Mouse (Mus musculus): Measurements from ENCODE around the gene Gpatch3.

Gene Gpatch3

DNA sequence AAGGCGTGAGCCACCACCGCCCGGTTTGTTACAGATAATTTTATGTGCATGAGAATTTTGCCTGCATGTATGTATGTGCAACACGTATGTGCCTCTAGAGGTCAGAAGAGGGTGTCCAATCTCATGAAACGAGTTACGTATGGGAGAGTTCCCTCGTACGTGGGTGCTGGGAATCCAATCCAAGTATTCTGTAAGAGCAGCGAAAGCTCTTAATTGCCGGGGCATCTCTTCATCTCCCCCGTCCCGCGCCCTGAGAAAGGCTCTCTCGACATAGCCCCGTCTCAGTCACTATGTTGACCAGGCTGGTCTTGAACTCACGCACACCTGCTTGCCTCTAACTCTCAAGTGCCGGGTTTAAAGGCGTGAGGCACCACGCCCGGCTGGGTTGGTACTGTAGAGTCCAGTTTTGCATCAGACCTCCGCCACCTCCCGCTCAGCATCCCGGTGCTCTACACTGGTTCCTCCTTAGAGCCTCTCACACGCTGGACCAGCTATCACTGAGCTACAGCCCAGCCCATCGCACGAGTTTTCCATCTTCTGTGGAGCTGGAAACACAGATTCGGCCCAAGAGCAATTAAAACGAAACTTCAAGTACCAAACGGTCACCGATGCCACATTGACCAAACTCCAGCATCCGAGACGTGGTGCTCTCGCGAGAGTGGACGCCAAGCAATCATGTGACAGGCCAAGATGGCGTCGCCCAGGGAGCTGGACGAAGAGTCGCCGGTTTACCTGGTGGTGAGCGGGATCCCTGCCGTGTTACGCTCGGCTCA lies at the start of gene Gpatch3:
TSS of gene Gpatch3 (plus strand) at position 676 of the 773 bp plus-strand sequence.
- peak; percentile 89 to 93 for DNase-seq (ENCODE audit: low spot score in 2 of 2)

DNA sequence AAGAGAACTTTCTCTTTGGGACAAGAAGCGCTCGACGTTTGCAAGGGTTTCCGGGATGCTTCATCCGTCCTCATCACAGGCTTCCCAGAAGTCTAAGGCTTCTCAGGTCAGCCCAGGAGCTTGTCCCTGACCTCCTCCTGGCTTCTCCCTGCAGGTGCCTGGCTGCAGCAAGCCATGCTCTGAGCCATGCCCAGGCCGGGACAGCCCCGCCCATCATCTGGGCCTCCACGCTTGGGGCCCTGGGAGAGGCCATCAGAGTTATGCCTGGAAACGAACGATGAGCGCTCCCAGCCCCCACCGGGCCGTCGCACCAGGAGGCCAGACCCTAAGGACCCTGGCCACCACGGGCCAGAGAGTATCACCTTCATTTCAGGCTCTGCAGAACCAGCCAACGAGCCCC lies 46.8 kb upstream of the Gpatch3 start:
- no peak for DNase-seq (ENCODE audit: low spot score in 2 of 2)

DNA sequence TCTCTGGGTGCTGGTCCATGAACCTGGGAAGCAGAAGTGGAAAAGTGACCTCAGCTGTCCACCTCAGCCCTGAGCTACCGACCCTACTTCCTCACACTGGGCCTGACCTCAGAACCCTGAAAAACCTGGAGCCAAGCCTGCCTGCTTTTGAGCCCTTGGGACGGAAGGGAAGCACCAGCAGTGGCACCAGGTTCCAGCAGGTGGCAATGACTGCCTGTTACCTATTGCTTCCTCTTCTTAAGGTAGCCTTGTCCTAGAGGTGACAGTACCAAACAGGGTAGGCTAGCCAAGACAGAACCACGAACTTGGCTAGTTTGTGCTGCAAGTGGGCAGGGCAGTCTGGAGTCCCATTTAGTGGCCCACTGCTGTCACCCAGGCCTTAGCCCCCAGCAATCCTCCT lies 41.8 kb upstream of the Gpatch3 start:
- no peak for DNase-seq (ENCODE audit: low spot score in 2 of 2)

DNA sequence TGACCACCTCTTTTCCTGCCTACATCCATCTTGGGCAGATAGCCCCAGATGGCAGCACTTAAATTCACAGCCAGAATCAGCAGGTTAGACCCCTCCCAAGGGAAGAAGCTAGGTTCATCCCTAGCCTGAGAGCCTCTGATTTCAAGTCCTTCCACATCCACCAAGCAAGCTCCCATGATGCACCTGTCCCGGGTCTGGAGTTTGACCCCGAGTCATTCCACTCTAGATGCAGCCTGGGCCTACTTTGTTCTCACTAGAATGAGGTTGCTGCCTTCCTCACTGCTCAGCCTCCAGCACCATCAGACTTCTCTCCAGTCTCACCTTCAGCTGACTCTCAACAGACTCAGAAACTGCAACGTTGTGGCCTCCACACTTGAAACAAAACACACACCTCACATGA lies 38.5 kb upstream of the Gpatch3 start:
- DNase-seq (ENCODE audit: low spot score in 2 of 2): no peak

DNA sequence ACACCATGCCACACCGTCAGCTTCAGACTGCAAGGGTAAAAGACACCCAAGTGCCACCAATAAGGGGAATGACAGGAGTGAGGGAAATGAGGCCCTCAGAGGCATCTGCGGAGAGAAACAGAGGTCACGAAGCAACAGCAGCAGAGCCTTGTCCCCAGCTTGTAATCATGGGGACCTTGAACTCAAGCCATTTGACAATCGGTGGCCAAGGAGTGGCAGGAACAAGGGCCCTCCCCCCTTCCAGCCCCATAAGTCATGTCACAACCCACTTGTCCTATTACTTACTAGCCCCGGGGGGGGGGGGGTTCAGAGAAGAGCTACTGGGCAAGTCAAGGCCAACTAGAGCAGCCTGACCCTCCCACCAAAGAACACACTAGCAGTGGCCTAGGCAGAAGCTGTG lies 37.9 kb upstream of the Gpatch3 start:
- no peak for DNase-seq (ENCODE audit: low spot score in 2 of 2)

DNA sequence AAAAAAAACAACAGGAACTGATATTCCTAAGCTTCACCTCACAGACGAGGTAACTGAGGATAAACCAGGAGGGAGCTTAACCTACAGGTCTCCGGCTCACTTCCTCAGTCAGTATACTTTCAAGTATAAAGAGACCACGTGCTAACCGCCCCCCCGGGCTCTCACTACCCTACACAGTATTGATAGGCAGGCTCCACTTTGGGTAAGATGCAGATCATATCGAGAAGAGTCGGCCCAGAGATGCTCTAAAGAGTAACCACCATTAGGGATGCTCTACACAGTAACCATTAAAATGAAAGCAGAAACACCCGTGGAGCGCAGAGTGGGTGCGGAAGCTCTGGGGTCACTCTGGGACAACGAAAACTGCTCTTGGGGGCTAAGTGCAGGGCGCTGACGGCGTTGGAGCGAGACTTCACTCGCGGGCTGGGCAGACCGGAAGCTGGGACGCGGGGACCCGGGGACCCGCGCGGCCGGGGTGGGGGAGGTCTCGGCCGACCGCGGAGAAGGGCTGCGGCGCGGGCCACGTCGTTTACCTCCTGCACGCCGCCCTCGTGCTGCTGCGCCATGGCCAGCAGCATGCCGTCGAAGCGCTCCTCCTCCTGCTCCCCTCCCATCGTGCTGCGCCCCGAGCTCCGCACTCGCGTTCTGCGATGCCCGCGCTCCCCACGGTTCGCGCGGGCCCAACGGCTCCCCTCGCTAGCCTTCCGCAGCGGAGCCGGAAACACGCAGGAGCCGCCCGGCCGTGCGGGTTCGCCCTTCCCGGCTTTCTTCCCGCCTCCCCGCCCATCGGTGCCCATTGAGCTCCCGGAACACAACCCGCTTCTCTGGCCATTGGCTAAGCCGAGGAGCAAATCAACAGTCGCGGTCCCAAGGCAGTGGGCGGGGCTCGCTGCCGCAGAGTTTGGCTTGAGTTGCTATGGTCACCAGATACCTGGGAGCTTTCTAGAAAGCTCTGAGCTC lies 29.0 kb upstream of the Gpatch3 start, which contains the start of gene Nudc:
TSS of gene Nudc (minus strand) at position 725 of the 960 bp plus-strand sequence.
- peak; percentile 95 to 96 for DNase-seq (ENCODE audit: low spot score in 2 of 2)

DNA sequence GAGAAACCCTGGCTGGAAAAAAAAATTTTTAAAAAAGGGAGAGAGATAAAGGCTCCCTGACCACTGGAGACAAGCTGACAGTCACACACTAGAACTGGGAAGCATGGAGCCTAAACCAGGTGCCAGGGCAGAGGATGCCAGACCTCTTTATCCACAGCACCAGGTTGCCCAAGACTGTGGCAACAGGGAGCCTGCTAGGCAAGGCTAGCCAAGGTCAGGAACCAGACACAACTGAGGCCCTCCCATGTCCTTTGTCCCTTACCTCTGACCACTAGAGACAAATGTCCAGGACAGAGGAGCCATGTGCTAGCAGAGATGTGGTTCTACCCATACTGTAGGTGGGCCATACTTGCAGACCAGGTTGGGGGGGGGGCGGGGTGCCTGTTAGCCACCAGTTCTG lies 22.5 kb upstream of the Gpatch3 start:
- no peak for DNase-seq (ENCODE audit: low spot score in 2 of 2)

DNA sequence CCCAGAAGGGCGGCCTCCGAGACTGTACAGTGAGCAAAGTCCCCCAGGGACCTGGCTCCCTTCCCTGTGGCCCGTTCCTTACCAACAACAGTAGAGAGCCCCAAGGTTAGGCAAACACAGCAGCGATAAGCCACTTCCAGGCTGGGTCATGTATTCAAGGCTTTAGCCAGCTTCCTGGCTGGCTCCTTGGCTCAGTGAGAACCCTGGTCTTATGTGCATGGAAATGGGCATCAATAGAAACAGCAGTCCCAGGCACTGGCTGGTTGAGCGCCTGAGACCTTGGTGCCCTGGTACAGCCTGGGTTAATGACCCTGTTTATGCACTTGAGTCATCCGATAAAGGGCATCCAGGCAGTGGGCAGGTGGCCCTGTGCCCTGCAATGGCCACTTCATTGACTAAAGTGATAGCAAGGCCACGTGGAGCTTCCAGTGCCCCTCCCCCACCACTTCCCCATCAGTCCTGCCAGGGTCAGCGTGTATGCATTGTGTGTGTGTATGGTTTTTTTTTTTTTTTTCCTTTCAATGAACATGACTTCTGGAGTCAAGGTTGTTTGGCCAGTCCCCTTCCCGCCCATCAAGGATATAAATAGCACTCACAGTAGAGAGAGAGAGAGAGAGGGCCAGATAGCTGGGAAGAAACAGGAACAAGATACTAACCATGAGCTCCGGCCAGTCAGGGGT lies 21.6 kb upstream of the Gpatch3 start, which contains the start of gene Nr0b2:
TSS of gene Nr0b2 (plus strand) at position 609 of the 680 bp plus-strand sequence.
- DNase-seq (ENCODE audit: low spot score in 2 of 2): no peak

DNA sequence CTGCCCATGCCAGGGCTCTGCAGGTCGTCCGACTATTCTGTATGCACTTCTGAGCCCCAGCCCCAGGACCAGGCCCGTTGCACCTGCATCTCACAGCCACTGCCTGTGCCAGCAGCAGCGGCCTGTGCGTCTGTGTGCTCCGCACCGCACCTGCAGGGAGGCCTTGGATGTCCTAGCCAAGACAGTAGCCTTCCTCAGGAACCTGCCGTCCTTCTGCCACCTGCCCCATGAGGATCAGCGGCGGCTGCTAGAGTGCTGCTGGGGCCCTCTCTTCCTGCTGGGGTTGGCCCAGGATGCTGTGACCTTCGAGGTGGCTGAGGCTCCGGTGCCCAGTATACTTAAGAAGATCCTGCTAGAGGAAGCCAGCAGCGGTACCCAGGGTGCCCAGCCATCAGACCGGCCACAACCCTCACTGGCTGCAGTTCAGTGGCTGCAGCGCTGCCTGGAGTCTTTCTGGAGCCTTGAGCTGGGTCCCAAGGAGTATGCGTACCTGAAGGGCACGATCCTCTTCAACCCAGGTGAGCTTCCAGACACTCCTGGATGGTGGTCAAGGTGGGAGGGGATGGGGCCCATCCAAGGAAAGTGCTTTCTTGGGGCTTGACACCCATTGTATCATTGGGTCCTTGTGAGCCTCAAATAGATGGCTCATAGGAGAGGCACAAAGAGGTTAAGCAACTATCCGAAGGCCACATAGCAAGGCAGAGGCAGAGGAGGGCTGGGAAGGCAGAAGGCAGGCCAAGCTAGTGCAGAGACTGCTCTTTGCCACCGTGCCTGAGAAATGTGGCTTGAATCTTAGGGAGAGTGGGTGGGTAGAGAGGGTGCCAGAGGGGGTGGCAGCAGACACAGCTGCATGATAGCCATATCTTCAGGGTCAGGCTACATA lies 20.9 kb upstream of the Gpatch3 start:
- DNase-seq (ENCODE audit: low spot score in 2 of 2): no peak

DNA sequence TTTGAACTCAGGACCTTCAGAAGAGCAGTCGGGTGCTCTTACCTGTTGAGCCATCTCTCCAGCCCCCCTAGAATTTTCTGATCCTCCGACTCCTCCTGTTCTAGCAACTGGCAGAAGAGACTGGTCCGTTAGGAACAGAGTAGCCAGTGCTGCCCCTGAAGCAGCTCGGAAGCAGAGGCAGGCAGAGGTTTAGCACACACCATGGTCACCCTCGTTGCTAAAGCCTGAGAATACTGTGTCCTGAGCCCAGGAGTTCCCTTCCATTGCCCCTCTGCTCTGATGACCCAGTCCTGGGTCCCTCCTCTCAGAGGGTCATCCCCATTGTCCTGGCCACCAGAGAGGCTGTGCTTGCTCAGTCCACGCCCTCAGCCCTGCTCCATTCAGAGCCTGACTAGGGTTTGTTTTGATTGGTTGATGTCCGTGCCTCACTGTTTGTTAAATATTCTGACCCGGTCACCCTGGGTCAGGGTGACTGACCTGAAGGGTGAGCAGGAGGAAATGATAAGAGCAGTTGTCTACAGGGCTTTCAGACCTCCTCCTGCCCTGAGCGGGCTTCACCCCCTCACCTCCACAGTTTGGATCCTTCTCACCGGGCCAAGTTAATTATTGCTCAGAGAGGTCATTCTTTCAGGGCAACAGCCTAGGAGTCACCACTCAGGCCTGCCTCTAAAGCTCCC lies 17.4 kb upstream of the Gpatch3 start:
- no peak for DNase-seq (ENCODE audit: low spot score in 2 of 2)

DNA sequence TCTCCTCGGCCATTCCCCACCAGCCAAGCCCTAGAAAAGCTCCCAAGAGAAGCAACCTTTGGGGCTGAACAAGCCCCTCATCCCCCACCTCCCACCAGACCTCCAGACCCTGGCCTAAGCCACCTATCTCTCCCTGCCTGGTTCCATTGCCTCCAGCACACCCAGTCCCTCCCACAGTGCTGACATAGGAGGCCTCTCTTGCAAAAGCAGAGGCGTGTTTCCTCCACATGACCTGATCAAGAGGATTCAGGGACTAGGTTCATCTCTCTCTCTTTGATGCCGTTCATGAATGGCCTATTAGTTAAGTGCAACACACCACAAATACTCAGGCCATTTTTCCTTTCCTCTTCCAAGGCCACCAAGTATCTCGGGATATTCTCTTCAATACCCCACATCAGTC lies 14.7 kb upstream of the Gpatch3 start:
- no peak for DNase-seq (ENCODE audit: low spot score in 2 of 2)

DNA sequence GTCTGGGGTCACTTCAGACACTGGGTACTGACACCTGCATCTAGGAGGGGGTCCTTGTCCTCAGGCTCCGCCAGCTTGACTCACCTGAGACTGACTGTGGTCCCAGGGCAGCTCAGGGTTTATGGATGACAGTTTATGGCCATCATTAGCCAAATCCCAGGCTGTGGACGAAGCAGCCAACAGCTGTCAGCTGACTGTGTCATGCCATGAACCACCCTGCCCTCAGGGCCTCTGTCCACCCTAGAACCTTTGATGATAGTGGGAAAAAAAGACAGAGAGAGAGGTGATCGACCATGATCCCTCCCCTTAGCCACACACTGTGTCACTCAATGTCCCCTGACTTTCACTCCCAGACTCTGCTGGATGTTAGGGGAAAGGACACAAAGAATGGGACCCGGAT lies 12.9 kb upstream of the Gpatch3 start:
- no peak for DNase-seq (ENCODE audit: low spot score in 2 of 2)

DNA sequence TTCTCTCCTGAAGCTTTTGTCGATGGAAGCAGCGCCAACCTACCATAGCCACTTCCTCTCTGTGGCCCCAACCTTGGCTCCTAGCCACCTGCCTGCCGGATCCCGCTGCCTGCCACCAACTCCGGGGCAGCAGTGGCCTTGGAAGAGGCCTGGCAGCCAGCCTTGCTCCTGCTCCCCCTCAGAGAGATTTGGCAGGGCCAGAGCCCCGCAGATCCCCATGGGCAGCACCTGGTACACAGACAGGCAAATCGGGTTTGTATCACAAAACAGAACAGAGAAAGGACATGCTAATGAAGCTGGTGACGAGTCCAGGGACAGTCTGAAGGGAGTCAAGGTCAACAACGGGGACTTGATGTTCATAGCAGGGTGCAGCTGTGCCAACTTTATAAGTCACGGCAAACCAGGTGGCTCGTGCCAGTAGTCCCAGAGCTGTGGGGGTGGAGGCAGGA lies 11.4 kb upstream of the Gpatch3 start:
- no peak for DNase-seq (ENCODE audit: low spot score in 2 of 2)

DNA sequence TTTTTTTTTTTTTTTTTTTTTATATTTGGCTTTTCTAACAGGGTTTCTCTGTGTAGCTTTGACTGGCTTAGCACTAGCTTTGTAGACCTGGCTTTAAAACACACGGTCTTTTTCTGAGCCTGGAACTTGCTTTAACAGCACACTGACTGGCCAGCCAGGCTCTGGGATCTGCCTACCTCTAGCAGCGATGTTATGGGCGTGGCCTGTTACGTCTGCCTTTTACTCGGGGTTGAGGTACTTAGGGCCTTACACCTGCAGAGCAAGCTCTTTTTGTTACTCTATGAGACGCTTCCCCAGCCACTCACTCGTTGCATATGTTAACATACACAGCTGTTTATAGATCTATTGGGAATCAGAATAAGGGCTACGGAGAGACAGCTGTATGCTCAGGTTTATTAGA lies 7.3 kb upstream of the Gpatch3 start:
- no peak for DNase-seq (ENCODE audit: low spot score in 2 of 2)

DNA sequence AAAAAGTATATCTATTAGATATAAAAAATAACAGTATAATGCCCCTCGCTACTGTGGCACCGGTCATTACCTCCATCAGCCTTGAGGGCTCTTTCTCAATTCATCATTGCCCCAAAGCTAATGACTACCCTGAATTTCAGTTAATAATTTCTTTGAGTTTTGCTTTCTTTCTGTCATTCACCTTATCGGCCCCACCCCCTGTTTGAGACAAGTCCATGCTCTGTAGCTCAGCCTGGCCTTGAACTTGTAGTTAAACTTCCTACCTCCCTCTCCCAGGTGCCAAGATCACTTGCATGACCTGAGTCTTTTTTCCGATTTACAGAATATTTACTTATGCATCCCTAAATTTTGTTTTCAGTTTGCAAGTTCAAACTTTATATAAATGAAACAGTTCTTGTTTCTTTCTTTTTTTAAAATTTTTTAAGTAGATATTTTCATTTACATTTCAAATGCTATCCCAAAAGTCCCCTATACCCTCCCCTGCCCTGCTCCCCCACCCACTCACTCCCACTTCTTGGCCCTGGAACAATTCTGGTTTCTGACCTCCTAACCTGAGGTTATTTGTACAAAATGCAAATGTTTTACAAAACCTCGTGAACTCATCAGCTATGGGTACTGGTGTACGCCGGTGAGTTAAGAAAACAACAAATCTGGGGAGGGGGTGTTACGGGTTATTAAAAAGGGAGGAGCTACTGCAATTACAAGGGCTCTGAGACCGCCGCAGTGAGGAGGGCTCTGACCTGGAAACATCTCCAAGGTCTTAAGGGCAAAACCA lies 5.1 kb upstream of the Gpatch3 start:
- no peak for DNase-seq (ENCODE audit: low spot score in 2 of 2)

DNA sequence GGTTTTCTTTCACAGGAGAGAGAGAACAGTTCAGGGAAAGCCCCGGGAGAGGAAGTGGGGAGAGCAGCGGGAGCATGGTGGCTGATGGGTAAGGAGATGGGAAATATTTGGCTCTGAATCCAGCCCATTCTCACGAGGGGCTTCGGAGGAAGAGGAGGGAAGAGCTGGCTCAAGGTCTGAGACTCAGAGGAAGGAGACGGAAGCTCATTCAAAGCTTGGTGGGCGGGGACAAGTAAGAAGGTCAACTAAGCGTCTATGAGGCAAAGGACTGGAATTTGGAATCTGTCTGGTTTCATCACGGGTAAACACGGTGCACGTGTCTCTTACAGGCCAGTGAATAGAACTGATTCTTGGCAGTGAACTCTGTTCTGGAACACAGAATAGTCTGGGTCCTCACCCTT lies 4.5 kb upstream of the Gpatch3 start:
- DNase-seq (ENCODE audit: low spot score in 2 of 2): no peak

DNA sequence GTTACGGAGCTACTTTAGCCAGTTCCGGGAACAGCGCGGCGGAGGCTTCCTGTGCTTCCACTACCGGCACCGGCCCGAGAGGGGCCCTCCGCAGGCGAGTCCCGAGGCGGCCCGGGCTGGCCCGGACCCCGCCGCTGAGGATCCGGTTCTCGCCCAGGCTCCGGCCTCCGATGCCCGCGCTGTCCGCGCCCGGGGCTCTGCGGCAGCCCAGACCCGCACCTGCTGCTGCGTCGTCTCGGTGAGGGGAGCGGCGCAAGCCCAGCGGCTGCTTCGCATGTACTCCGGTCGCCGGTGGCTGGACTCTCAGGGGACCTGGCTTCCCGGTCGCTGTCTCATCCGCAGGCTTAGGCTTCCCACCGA lies 278 bp downstream of the Gpatch3 start:
- no peak for DNase-seq (ENCODE audit: low spot score in 2 of 2)

DNA sequence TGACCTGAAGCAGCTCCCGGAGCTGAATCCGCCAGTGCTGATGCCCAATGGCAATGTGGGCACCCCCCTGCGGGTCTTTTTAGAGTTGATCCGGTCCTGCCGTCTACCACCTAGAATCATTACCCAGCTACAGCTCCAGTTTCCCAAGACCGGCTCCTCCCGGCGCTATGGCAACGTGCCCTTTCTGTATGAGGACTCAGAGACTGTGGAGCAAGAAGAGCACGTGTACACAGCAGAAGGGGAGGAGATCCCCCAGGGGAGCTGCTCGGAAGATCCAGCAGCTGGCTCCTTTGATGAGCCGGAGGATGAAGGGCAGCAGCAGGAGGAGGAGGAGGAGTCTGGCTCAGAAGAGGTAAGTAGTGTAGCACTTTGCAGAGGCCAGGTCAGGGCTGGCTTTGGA lies 3.4 kb downstream of the Gpatch3 start:
- no peak for DNase-seq (ENCODE audit: low spot score in 2 of 2)

DNA sequence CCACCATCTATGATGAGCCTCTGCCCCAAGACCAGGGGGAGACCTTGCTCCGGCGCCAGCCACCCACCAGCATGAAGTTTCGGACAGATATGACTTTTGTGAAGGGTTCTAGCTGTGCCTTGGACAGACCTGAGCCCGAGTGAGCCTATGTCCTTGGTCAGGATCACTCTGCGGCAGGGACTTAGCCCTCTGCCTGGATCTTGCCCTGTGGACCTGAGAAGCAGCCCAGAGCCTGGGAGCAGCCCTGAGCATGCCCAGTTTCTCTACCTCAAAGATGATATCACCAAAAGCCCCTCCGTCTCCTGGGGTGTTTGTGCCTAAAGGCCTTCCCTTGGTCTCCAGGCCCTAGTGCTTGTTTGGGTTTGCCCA lies 9.1 kb downstream of the Gpatch3 start:
- DNase-seq (ENCODE audit: low spot score in 2 of 2): no peak
